Mouse (Mus musculus) megakaryocyte, embryonic 14.5 days (primary cell): ENCODE results near the gene Podxl2. TPM values are rescaled to one million over a fixed set of nuclear protein-coding genes. Genes with fewer than 3 reads are reported as not detected.

Experiments
- H3K27me3 ChIP-seq: replicated peaks from 2 replicates; pipeline ENCODE3; 2012; ENCODE audit warnings: inconsistent platforms
- H3K36me3 ChIP-seq: replicated peaks from 2 replicates; pipeline ENCODE3; 2012; ENCODE audit warnings: low read length, inconsistent platforms, mixed read lengths
- H3K4me1 ChIP-seq: 2 replicates; pipeline ENCODE4 v1.6.1; 2012; ENCODE audit warnings: inconsistent platforms
- H3K4me3 ChIP-seq: replicated peaks from 2 replicates; pipeline ENCODE3; 2012; ENCODE audit warnings: moderate library complexity, mild to moderate bottlenecking, inconsistent platforms
- H3K9me3 ChIP-seq: 2 replicates; pipeline ENCODE4 v1.6.1; 2012; ENCODE audit warnings: inconsistent platforms
- FLI1 ChIP-seq: IDR thresholded peaks from 2 replicates; pipeline ENCODE4 v1.6.1; 2012; ENCODE audit warnings: low read length, inconsistent platforms, mixed read lengths
- GATA1 ChIP-seq: IDR thresholded peaks from 3 replicates; pipeline ENCODE4 v1.6.1; 2012; ENCODE audit warnings: mixed read lengths, low read length, inconsistent platforms, borderline replicate concordance
- polyA plus RNA-seq: library from polyadenylated mRNA; stranded (reverse); fragments of >175 nt; gene quantifications from 2 replicates; pipeline ENCODE4 v1.2.3, GENCODE M21; 2012; ENCODE audit warnings: low replicate concordance; ENCODE audit not compliant: insufficient read depth

Gene Podxl2
- polyA plus RNA-seq, 1 experiment = 1.2 TPM

DNA sequence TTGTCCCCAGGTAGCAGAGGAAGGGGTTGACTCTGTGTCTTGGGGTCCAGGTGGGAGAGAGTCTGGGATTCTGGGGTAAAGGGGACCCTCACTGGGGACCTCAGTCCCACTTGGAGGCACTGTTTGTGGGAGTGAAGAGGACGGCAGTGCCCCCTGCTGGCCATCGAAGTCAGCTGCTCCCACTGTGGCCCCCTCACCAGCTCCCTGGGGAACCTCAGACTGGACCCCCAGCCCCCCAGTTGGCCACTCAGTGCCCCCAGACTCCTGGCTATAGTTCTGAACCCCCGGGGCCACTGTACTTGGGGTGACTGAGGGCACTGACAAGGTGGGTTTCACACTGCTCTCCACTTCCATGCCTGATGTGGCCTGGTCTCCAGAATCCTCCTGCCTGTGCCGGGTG lies 25.6 kb downstream of the Podxl2 start:
- H3K4me1 ChIP-seq = peaks cover 54% of the 10 kb centered on the region
- no peaks in the 10 kb centered on the region for H3K36me3 ChIP-seq
- peaks cover 18% of the 10 kb centered on the region for H3K27me3 ChIP-seq
- H3K9me3 ChIP-seq = no peaks in the 10 kb centered on the region
- no peak overlapping the region for H3K4me3 ChIP-seq
- TF ChIP-seq FLI1 (no peak), GATA1 (no peak)

DNA sequence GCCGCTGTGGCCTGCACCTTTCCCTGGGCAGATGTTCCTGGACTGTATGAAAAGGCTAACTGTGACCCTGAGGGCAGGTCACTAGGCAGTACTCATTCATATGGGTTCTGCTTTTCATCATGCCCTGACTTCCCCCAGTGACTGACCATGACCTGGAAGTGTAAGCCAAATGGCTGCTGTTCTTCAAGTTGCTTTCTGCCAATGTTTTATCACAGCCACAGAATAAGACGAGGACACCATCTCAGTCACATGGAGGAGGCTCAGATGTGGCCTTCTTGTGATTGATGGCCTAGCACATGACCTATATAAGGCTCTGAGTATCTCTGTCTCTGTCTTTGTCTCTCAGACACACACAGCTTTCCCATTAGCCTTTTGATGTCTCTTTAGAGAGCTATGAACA lies 27.3 kb downstream of the Podxl2 start:
- H3K4me1 ChIP-seq = peaks cover 59% of the 10 kb centered on the region
- H3K9me3 ChIP-seq = no peaks in the 10 kb centered on the region
- TF ChIP-seq GATA1 (no peak), FLI1 (no peak)
- H3K36me3 ChIP-seq = no peaks in the 10 kb centered on the region
- H3K4me3 ChIP-seq = no peak overlapping the region
- peaks cover 13% of the 10 kb centered on the region for H3K27me3 ChIP-seq

DNA sequence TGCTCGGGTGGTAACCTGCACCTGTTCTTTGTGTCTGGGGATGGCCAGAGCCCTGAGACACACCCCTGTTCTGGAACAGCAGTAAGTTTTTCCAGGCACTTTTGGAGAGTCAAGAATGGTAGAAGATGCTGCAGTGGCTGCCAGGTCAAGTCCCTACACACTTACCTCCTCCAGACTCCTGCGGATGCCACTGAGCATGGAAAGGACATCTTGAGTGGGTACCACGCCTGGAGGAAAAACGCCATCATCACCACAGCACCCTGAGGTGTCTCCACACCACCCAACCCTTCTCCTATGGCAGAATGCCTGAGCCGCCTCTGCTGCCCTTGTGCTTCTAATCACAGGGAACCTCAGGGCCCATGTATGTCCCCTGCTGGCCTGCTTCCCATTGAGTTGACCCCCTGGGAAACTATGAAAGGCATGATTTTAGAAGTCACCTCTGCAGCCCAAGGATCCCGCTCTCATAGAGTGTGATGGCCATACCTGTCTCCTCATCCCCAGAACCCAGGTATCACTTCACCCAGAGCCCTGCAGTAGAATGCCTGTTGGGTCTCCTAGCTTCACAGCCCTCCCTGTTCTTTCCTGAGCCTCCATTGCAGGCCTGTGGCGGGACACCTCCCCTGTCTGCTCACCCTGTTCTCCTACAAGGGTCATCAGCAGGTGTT lies 29.8 kb downstream of the Podxl2 start:
- peaks cover 63% of the 10 kb centered on the region for H3K4me1 ChIP-seq
- TF ChIP-seq GATA1 (no peak), FLI1 (no peak)
- no peaks in the 10 kb centered on the region for H3K9me3 ChIP-seq
- peaks cover 10% of the 10 kb centered on the region for H3K27me3 ChIP-seq
- H3K36me3 ChIP-seq = peaks cover 9% of the 10 kb centered on the region
- no peak overlapping the region for H3K4me3 ChIP-seq

DNA sequence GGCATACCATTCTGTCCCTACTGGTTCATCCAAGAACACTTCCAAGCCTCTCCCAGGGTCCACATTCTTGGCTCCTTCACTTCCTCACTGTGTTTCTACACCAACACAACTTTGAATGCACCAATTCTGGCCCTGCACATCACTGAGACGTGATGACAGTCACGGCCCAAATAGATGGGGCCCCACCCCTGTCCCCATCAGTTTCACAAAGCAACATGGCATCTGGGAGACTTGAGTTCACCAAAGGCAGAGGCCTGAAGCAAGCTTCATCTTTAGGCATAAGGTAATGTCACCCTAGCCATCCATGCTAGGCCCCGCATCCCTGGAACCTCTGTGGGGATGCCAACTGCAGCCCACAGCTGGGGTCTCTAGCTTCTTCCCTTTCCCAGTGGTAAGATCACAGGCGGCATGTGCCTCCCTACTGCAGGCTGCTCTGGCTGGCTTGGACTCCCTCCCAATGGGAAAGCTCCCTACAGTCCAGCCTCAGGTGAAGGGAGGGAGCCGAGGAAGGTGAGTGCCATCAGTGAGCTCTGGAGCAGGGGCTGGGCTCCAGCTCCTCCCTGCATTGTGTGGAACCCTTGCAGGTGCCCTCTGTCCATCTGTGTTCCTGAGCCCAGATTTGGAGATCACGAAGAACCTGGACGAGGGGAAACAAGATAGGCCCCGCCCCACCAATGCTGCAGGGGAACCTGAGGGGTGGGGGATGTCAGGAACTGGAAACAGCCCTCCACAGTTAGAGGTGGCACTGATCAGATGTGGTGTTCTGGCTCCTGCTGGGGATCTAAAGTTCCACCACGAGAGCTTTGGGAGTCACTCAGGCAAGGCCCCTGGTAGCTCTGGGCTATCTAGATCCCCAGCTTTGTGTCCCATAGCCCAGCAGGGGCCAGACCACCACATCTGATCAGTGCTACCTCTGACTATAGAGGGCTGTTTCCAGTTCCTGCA lies 30.8 kb downstream of the Podxl2 start:
- Histone ChIP-seq H3K36me3 (peaks cover 19% of the 10 kb centered on the region), H3K4me1 (peaks cover 63% of the 10 kb centered on the region), H3K9me3 (no peaks in the 10 kb centered on the region), H3K4me3 (no peak overlapping the region), H3K27me3 (peaks cover 10% of the 10 kb centered on the region)
- TF ChIP-seq FLI1 = no peak
- TF ChIP-seq GATA1 = no peak

DNA sequence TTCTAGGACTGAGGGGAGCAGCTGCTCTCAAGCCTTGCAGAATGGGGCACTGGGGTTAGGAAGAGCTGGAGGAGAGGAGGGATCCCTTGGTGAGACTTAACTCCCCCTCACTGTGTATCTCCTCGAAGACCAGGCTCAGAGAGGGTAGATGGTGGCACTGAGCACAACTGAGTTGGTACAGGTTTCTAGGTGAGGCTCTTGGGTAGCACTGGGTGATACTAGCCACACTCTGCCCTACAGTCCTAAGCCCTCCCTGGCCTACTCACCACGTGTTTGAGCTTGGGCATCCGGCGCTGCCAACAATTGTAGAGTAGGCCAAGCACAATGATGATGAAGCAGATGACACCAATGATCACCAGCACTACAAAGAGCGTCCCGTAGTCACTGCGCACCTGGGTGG lies 31.6 kb downstream of the Podxl2 start:
- TF ChIP-seq GATA1 (no peak), FLI1 (no peak)

DNA sequence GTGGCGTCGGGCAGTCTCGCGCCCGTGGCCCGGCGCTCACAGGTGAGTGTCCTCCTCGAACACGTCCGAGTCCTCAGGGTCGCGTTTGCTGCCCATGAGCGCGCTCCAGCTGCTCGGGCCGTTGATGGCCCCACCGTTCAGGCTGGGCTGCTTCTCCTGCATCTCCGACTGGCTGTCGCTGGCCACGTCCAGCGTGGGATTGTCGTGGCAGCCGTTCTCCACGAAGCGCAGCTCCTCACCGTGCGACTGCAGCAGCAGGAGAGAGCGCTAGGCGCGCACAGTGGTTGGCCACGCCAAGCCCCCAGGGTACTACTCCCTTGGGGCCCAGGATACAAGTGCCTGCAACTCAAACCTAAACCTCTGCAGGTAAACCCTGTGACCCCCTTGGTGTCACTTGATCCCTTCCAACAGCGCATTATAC lies 32.1 kb downstream of the Podxl2 start:
- H3K36me3 ChIP-seq = peaks cover 32% of the 10 kb centered on the region
- no peaks in the 10 kb centered on the region for H3K9me3 ChIP-seq
- peak overlapping the region; percentile 99 for H3K4me3 ChIP-seq
- TF ChIP-seq GATA1 (no peak), FLI1 (no peak)
- peaks cover 10% of the 10 kb centered on the region for H3K27me3 ChIP-seq
- H3K4me1 ChIP-seq = peaks cover 70% of the 10 kb centered on the region

More for the DNA sequence above, 31.6 kb downstream of the Podxl2 start:
- H3K4me1 ChIP-seq = peaks cover 65% of the 10 kb centered on the region
- H3K36me3 ChIP-seq = peaks cover 27% of the 10 kb centered on the region
- no peaks in the 10 kb centered on the region for H3K9me3 ChIP-seq
- H3K27me3 ChIP-seq = peaks cover 10% of the 10 kb centered on the region
- peak overlapping the region; percentile 99 for H3K4me3 ChIP-seq

DNA sequence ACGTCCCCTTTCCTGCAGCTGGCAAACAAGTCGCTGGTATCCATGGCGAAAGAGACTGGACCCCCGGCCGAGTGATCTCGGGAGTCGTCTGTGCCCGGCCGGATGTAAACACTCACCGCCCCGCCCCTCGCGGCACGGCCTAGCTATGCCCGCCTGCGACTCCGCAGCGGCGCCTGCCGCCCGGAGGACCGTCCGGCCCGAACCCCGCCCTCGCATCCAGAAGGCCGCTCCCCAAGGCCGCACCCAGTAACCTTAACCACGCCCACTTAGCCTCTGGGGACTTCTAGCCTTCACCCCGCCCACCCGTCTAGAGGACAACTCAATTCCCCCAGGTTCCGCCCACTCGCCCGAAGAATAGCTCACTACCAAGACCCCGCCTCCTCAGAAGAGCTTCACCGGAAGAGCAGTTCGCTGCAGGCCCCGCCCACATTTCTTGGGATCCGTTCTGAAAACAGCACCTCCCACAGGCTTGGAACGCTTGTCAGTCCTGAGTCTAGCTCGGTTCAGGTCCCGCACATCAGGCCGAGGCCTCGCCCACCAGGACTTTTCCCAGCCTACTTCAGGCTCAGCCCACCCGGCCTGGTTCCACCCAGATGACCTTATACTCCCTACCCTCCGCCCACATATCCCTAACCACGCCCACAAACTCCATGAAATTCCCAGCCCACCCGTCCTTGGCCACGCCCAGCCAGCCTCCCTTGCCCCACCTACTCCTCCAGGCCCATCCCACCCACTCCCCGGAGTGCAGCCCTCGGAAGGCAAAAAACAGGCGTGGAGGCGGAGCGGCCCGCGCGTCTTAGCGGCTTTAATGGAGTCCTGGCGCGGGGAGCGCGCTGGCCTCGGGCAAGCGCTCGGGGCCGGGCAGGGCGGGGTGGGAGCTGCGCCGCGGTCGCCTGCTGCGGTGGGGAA lies 32.8 kb downstream of the Podxl2 start, which contains the start of gene Abtb1:
Gene Abtb1, minus strand, starts transcription at position 204 of the 909 bp plus-strand sequence.
- Histone ChIP-seq H3K4me3 (peak within 1 kb of the TSS; percentile 99), H3K9me3 (no peaks in the 10 kb centered on the region), H3K36me3 (peaks cover 39% of the 10 kb centered on the region), H3K27me3 (peaks cover 9% of the 10 kb centered on the region), H3K4me1 (peaks cover 77% of the 10 kb centered on the region)
- TF ChIP-seq GATA1 (no peak), FLI1 (peak; percentile 49; the same call in 1 of the 2 replicates)

DNA sequence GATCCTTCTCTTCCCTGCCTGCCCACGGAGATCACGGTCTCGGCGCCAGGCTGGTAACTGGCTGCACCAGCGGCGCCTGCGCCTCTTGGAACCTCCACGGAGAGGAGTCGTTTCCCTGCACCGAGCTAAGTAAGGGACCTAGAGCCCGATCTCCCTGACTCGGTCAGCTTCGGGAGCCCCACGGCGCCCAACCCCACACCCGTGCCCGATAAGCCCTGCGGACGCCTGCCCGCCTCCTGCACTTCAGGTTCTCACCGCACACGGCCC lies 33.4 kb downstream of the Podxl2 start:
- Histone ChIP-seq H3K27me3 (peaks cover 4% of the 10 kb centered on the region), H3K4me1 (peaks cover 79% of the 10 kb centered on the region), H3K36me3 (peaks cover 45% of the 10 kb centered on the region), H3K9me3 (no peaks in the 10 kb centered on the region), H3K4me3 (peak overlapping the region; percentile 99)
- TF ChIP-seq GATA1 (no peak), FLI1 (no peak)

DNA sequence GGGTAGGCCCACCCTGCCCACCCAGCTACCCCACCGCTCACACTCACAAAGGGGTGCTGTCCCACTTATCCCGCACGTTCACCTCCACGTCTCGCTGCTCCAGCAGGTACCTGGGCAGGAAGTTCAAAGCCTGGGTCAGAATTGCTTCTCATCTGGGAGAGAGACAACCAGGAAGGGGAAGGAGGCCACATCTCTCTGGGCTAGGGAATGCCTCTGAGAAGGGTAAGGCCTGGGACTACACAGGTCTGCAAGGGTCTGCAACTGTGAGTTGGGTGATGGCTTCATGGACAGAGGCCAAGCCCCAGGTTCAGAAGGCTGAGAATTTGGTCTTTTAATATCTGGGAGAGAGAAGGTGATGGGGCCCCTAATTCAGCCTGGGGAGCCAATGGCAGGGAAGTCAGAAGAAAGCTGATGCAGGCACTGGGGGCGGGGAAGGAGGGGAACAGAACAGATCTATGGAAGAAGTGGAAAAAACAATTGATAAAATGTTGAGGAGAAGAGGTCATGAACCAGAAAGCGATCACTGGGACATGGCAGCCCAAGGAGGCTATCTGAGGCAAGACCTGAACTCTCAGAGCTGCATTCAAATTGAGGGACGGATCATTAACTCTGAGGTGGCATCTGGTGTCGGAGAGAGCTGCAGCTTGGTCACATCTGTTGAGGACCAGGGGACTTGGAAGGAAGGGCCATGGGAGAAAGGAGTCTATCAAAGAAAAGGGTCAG lies 33.9 kb downstream of the Podxl2 start:
- TF ChIP-seq FLI1 (no peak), GATA1 (no peak)
- H3K4me1 ChIP-seq = peaks cover 81% of the 10 kb centered on the region
- no peaks in the 10 kb centered on the region for H3K9me3 ChIP-seq
- peaks cover 2% of the 10 kb centered on the region for H3K27me3 ChIP-seq
- peak overlapping the region; percentile 99 for H3K4me3 ChIP-seq
- H3K36me3 ChIP-seq = peaks cover 50% of the 10 kb centered on the region

DNA sequence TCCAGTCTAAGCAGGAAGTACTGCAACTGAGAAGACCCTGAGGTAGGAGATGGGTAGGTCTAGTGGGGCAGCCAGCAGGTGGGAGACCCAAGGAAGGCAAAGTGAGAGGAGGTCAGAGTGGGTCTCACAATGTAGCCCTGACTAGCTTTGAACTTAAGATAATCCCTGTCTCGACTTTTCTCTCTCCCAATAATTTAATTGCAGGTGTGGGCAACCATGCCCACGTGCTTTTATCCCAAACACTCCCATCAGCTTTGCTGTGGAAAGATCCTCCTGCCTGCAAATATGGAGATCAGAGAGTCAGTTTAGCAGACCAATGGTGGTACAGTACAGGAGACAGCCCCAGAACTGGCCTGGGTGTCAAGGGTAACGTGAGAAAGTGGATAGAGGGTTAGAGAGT lies 34.6 kb downstream of the Podxl2 start:
- H3K27me3 ChIP-seq = no peaks in the 10 kb centered on the region
- H3K36me3 ChIP-seq = peaks cover 57% of the 10 kb centered on the region
- H3K4me3 ChIP-seq = peak overlapping the region; percentile 99
- TF ChIP-seq GATA1 (no peak), FLI1 (no peak)
- H3K9me3 ChIP-seq = no peaks in the 10 kb centered on the region
- H3K4me1 ChIP-seq = peaks cover 81% of the 10 kb centered on the region
